Mouse (Mus musculus) induced T-regulatory cell, adult 2 months (primary cell): ENCODE results near the gene Tec.

Experiments
- DNase-seq: peaks from one replicate; pipeline ENCODE4 v3.0.0-alpha.2; 2012; ENCODE audit warnings: low read depth

Tec gene

GRCm38 (mm10) chr5:72853365-72853764, 14.9 kb downstream of the Tec start:
- no peak for DNase-seq

GRCm38 (mm10) chr5:72852301-72852995, 15.8 kb downstream of the Tec start:
- no peak for DNase-seq

GRCm38 (mm10) chr5:72851674-72852098, 16.6 kb downstream of the Tec start:
- DNase-seq = no peak

- DNase-seq = no peak
Observed at GRCm38 (mm10) chr5:72850926-72851673, 17.2 kb downstream of the Tec start.

- no peak for DNase-seq
Observed at GRCm38 (mm10) chr5:72848889-72849435, 19.3 kb downstream of the Tec start.

GRCm38 (mm10) chr5:72846712-72847111, 21.6 kb downstream of the Tec start:
- DNase-seq = no peak

- DNase-seq = no peak
Observed at GRCm38 (mm10) chr5:72845928-72846630, 22.2 kb downstream of the Tec start.

GRCm38 (mm10) chr5:72844776-72845495, 23.3 kb downstream of the Tec start:
- no peak for DNase-seq

GRCm38 (mm10) chr5:72844294-72844693, 24.0 kb downstream of the Tec start:
- peak; percentile 29 for DNase-seq

GRCm38 (mm10) chr5:72839655-72840054, 28.6 kb downstream of the Tec start:
- DNase-seq = no peak

GRCm38 (mm10) chr5:72838976-72839375, 29.3 kb downstream of the Tec start:
- DNase-seq = no peak

GRCm38 (mm10) chr5:72835656-72836055, 32.6 kb downstream of the Tec start:
- DNase-seq = no peak

GRCm38 (mm10) chr5:72832904-72833765, 35.1 kb downstream of the Tec start:
- no peak for DNase-seq

GRCm38 (mm10) chr5:72832191-72832590, 36.1 kb downstream of the Tec start:
- DNase-seq = no peak

- no peak for DNase-seq
Observed at GRCm38 (mm10) chr5:72830988-72831610, 37.2 kb downstream of the Tec start.

GRCm38 (mm10) chr5:72829506-72830067, 38.7 kb downstream of the Tec start:
- no peak for DNase-seq

- DNase-seq = no peak
Observed at GRCm38 (mm10) chr5:72828401-72828800, 39.9 kb downstream of the Tec start.

- DNase-seq = no peak
Observed at GRCm38 (mm10) chr5:72827435-72827834, 40.8 kb downstream of the Tec start.

GRCm38 (mm10) chr5:72826445-72826844, 41.8 kb downstream of the Tec start:
- no peak for DNase-seq

- DNase-seq = no peak
Observed at GRCm38 (mm10) chr5:72820651-72821050, 47.6 kb downstream of the Tec start.
